Mouse (Mus musculus) erythroblast, adult 5-6 weeks (primary cell): ENCODE measurements around the gene Gm4553. TPM values are rescaled to one million over a fixed set of nuclear protein-coding genes. Genes with fewer than 3 reads are reported as not detected.
"Not testable (repeated sequence)": the region's sequence is repeated elsewhere in the genome, so short reads cannot be mapped to it uniquely, and the experiment has no call there.

Source experiments
- ATAC-seq: replicated peaks from 2 replicates; pipeline ENCODE4 v1.8.0; 2016; ENCODE audit warnings: moderate number of reproducible peaks, mild to moderate bottlenecking, moderate TSS enrichment, inconsistent platforms; ENCODE audit not compliant: poor library complexity, low FRiP score, severe bottlenecking
- total RNA-seq, 2 experiments: library from RNA; stranded (forward) in 1 of 2; stranded (reverse) in 1 of 2; fragments of 150-400 nt in 1 of 2; fragments of 200-764, 138-1000 nt in 1 of 2; gene quantifications; 2 replicates each; pipeline versions ENCODE4 v1.2.3 to v1.2.4; 2015 to 2017; ENCODE audit warnings: low replicate concordance in 2 of 2

The Gm4553 gene
- total RNA-seq, 2 experiments from 2014 or later = not detected

GRCm38 (mm10) chr7:142143506-142144010 lies 22.0 kb downstream of the Gm4553 start:
- ATAC-seq = not testable (repeated sequence)

GRCm38 (mm10) chr7:142140696-142141095 lies 24.8 kb downstream of the Gm4553 start:
- ATAC-seq = no peak

- not testable (repeated sequence) for ATAC-seq
These were observed 29.6 kb downstream of the Gm4553 start, which contains the start of gene Gm39115 for GRCm38 (mm10) chr7:142135934-142136333. TSS of gene Gm39115 (minus strand) at chr7:142136034.

GRCm38 (mm10) chr7:142134206-142134995 lies 31.1 kb downstream of the Gm4553 start:
- ATAC-seq = no peak

GRCm38 (mm10) chr7:142128843-142129242 lies 36.7 kb downstream of the Gm4553 start:
- no peak for ATAC-seq

GRCm38 (mm10) chr7:142120629-142121028 lies 44.9 kb downstream of the Gm4553 start, which contains the start of gene Gm45618:
TSS of gene Gm45618 (minus strand) at chr7:142120729.
- not testable (repeated sequence) for ATAC-seq

GRCm38 (mm10) chr7:142119632-142120031 lies 45.9 kb downstream of the Gm4553 start:
- ATAC-seq = peak; percentile 70

Other genes starting within 250 kb of the Gm4553 start
- 7.3 and 25.5 TPM in 2 replicates for gene Tollip, start 247.2 kb downstream of the Gm4553 start, total RNA-seq (2015; ENCODE audit: low replicate concordance)
- 16.4 and 19.4 TPM in 2 replicates for gene Tollip, start 247.2 kb downstream of the Gm4553 start, total RNA-seq (2017; ENCODE audit: low replicate concordance)
- gene Brsk2, start 216.0 kb downstream of the Gm4553 start, total RNA-seq (2015; ENCODE audit: low replicate concordance) = not detected in 2 replicates
- not detected in 2 replicates for gene Brsk2, start 216.0 kb downstream of the Gm4553 start, total RNA-seq (2017; ENCODE audit: low replicate concordance)
- gene Mob2, start 104.7 kb downstream of the Gm4553 start, total RNA-seq (2015; ENCODE audit: low replicate concordance) = 67.1 and 69.6 TPM in 2 replicates
- gene Mob2, start 104.7 kb downstream of the Gm4553 start, total RNA-seq (2017; ENCODE audit: low replicate concordance) = 75.1 and 76.9 TPM in 2 replicates
- 13.3 and 22.2 TPM in 2 replicates for gene Dusp8, start 69.9 kb downstream of the Gm4553 start, total RNA-seq (2015; ENCODE audit: low replicate concordance)
- 14.7 and 15.9 TPM in 2 replicates for gene Dusp8, start 69.9 kb downstream of the Gm4553 start, total RNA-seq (2017; ENCODE audit: low replicate concordance)
- gene Gm45618, start 45.0 kb downstream of the Gm4553 start, total RNA-seq (2015; ENCODE audit: low replicate concordance) = not detected in 2 replicates
- not detected in 2 replicates for gene Gm45618, start 45.0 kb downstream of the Gm4553 start, total RNA-seq (2017; ENCODE audit: low replicate concordance)
- gene Gm39115, start 29.7 kb downstream of the Gm4553 start, total RNA-seq (2015; ENCODE audit: low replicate concordance) = not detected in 2 replicates
- not detected in 2 replicates for gene Gm39115, start 29.7 kb downstream of the Gm4553 start, total RNA-seq (2017; ENCODE audit: low replicate concordance)
- gene Gm45337, start 21.1 kb downstream of the Gm4553 start, total RNA-seq (2015; ENCODE audit: low replicate concordance) = not detected in 2 replicates
- not detected in 2 replicates for gene Gm45337, start 21.1 kb downstream of the Gm4553 start, total RNA-seq (2017; ENCODE audit: low replicate concordance)
- not detected in 2 replicates for gene Gm29735, start 8.6 kb downstream of the Gm4553 start, total RNA-seq (2015; ENCODE audit: low replicate concordance)
- gene Gm29735, start 8.6 kb downstream of the Gm4553 start, total RNA-seq (2017; ENCODE audit: low replicate concordance) = not detected in 2 replicates
- gene Krtap5-2, start 10.3 kb upstream of the Gm4553 start, total RNA-seq (2015; ENCODE audit: low replicate concordance) = not detected in 2 replicates
- not detected in 2 replicates for gene Krtap5-2, start 10.3 kb upstream of the Gm4553 start, total RNA-seq (2017; ENCODE audit: low replicate concordance)
- not detected in 2 replicates for gene Gm10153, start 24.6 kb upstream of the Gm4553 start, total RNA-seq (2015; ENCODE audit: low replicate concordance)
- not detected in 2 replicates for gene Gm10153, start 24.6 kb upstream of the Gm4553 start, total RNA-seq (2017; ENCODE audit: low replicate concordance)
- not detected in 2 replicates for gene Krtap5-3, start 35.6 kb upstream of the Gm4553 start, total RNA-seq (2015; ENCODE audit: low replicate concordance)
- not detected in 2 replicates for gene Krtap5-3, start 35.6 kb upstream of the Gm4553 start, total RNA-seq (2017; ENCODE audit: low replicate concordance)
- gene Gm7579, start 46.1 kb upstream of the Gm4553 start, total RNA-seq (2015; ENCODE audit: low replicate concordance) = not detected in 2 replicates
- gene Gm7579, start 46.1 kb upstream of the Gm4553 start, total RNA-seq (2017; ENCODE audit: low replicate concordance) = not detected in 2 replicates
- gene Krtap5-5, start 64.2 kb upstream of the Gm4553 start, total RNA-seq (2015; ENCODE audit: low replicate concordance) = not detected in 2 replicates
- gene Krtap5-5, start 64.2 kb upstream of the Gm4553 start, total RNA-seq (2017; ENCODE audit: low replicate concordance) = not detected in 2 replicates
- gene Gm40460, start 75.3 kb upstream of the Gm4553 start, total RNA-seq (2015; ENCODE audit: low replicate concordance) = not detected in 2 replicates
- gene Gm40460, start 75.3 kb upstream of the Gm4553 start, total RNA-seq (2017; ENCODE audit: low replicate concordance) = not detected in 2 replicates
- gene Gm2431, start 92.6 kb upstream of the Gm4553 start, total RNA-seq (2015; ENCODE audit: low replicate concordance) = not detected in 2 replicates
- gene Gm2431, start 92.6 kb upstream of the Gm4553 start, total RNA-seq (2017; ENCODE audit: low replicate concordance) = not detected in 2 replicates
- not detected in 2 replicates for gene Gm4559, start 108.6 kb upstream of the Gm4553 start, total RNA-seq (2015; ENCODE audit: low replicate concordance)
- gene Gm4559, start 108.6 kb upstream of the Gm4553 start, total RNA-seq (2017; ENCODE audit: low replicate concordance) = not detected in 2 replicates
- gene Krtap5-1, start 131.4 kb upstream of the Gm4553 start, total RNA-seq (2015; ENCODE audit: low replicate concordance) = not detected in 2 replicates
- gene Krtap5-1, start 131.4 kb upstream of the Gm4553 start, total RNA-seq (2017; ENCODE audit: low replicate concordance) = not detected in 2 replicates
- not detected in 2 replicates for gene Krtap5-4, start 137.8 kb upstream of the Gm4553 start, total RNA-seq (2015; ENCODE audit: low replicate concordance)
- not detected in 2 replicates for gene Krtap5-4, start 137.8 kb upstream of the Gm4553 start, total RNA-seq (2017; ENCODE audit: low replicate concordance)
- 1.0 and 1.2 TPM in 2 replicates for gene Ifitm10, start 208.0 kb upstream of the Gm4553 start, total RNA-seq (2015; ENCODE audit: low replicate concordance)
- gene Ifitm10, start 208.0 kb upstream of the Gm4553 start, total RNA-seq (2017; ENCODE audit: low replicate concordance) = 0.42 TPM in 1 of 2 replicates, not detected in the other
- gene Gm49369, start 216.9 kb upstream of the Gm4553 start, total RNA-seq (2015; ENCODE audit: low replicate concordance) = not detected in 2 replicates
- 121 and 215 TPM in 2 replicates for gene Gm49369, start 216.9 kb upstream of the Gm4553 start, total RNA-seq (2017; ENCODE audit: low replicate concordance)
- 138 and 155 TPM in 2 replicates for gene Ctsd, start 222.3 kb upstream of the Gm4553 start, total RNA-seq (2015; ENCODE audit: low replicate concordance)
- 126 and 150 TPM in 2 replicates for gene Ctsd, start 222.3 kb upstream of the Gm4553 start, total RNA-seq (2017; ENCODE audit: low replicate concordance)